Mouse (Mus musculus): Measurements from ENCODE around the gene Sowahc. TPM values are rescaled to one million over a fixed set of nuclear protein-coding genes. Genes with fewer than 3 reads are reported as not detected.

Gene Sowahc
- polyA plus RNA-seq (2017; shearing (Covaris generic)): under 1 TPM; 0.25 to 0.74 TPM

- ATAC-seq: peak; percentile 94
Observed at GRCm38 (mm10) chr10:59221473-59222270, at the start of gene Sowahc, which contains the start of gene Sept10. Gene Sowahc (plus strand): TSS chr10:59221953. Gene Sept10 (minus strand): TSS chr10:59221847.

GRCm38 (mm10) chr10:59172539-59172938 is 49.2 kb upstream of the Sowahc start:
- no peak for ATAC-seq

GRCm38 (mm10) chr10:59179620-59180019 is 42.1 kb upstream of the Sowahc start:
- no peak for ATAC-seq

- no peak for ATAC-seq
Observed at GRCm38 (mm10) chr10:59182306-59182705, 39.4 kb upstream of the Sowahc start.

GRCm38 (mm10) chr10:59194891-59195290 is 26.9 kb upstream of the Sowahc start:
- no peak for ATAC-seq

GRCm38 (mm10) chr10:59196763-59197162 is 25.0 kb upstream of the Sowahc start:
- ATAC-seq: no peak

- ATAC-seq: no peak
Observed at GRCm38 (mm10) chr10:59200011-59200410, 21.7 kb upstream of the Sowahc start.

GRCm38 (mm10) chr10:59220824-59221472 is 805 bp upstream of the Sowahc start:
- ATAC-seq: no peak

GRCm38 (mm10) chr10:59222271-59223101 is 733 bp downstream of the Sowahc start:
- no peak for ATAC-seq

- ATAC-seq: no peak
Observed at GRCm38 (mm10) chr10:59223301-59223700, 1.5 kb downstream of the Sowahc start.

- ATAC-seq: no peak
Observed at GRCm38 (mm10) chr10:59223890-59224289, 2.1 kb downstream of the Sowahc start.

GRCm38 (mm10) chr10:59225137-59225536 is 3.4 kb downstream of the Sowahc start:
- no peak for ATAC-seq

- ATAC-seq: no peak
Observed at GRCm38 (mm10) chr10:59229205-59229820, 7.6 kb downstream of the Sowahc start.

- ATAC-seq: no peak
Observed at GRCm38 (mm10) chr10:59235227-59235626, 13.5 kb downstream of the Sowahc start.

GRCm38 (mm10) chr10:59235847-59236246 is 14.1 kb downstream of the Sowahc start:
- no peak for ATAC-seq

- ATAC-seq: no peak
Observed at GRCm38 (mm10) chr10:59236486-59236885, 14.7 kb downstream of the Sowahc start.

- no peak for ATAC-seq
Observed at GRCm38 (mm10) chr10:59237757-59238156, 16.0 kb downstream of the Sowahc start.

GRCm38 (mm10) chr10:59241141-59241541 is 19.4 kb downstream of the Sowahc start:
- no peak for ATAC-seq

GRCm38 (mm10) chr10:59249531-59249930 is 27.8 kb downstream of the Sowahc start:
- ATAC-seq: no peak

GRCm38 (mm10) chr10:59250679-59251078 is 28.9 kb downstream of the Sowahc start:
- ATAC-seq: no peak

- ATAC-seq: no peak
Observed at GRCm38 (mm10) chr10:59251980-59252379, 30.2 kb downstream of the Sowahc start.

- no peak for ATAC-seq
Observed at GRCm38 (mm10) chr10:59252396-59252795, 30.6 kb downstream of the Sowahc start.
